Mouse (Mus musculus): ENCODE measurements around the gene Apoa4. TPM values are rescaled to one million over a fixed set of nuclear protein-coding genes. Genes with fewer than 3 reads are reported as not detected.
A peak's percentile ranks its signal among the peaks of the same experiment; 100 is the strongest.

The Apoa4 gene
- not detected in 2 replicates for polyA plus RNA-seq (2016; fragmentation: Nextera tagmentation; extraction: Ambion mirVana)

GRCm38 (mm10) chr9:46240526-46241153 is at the start of gene Apoa4:
TSS of gene Apoa4 (plus strand) at chr9:46240696.
- H3K27me3 ChIP-seq: no peaks in the 10 kb centered on the region
- H3K4me1 ChIP-seq: no peaks in the 10 kb centered on the region
- no peak within 1 kb of the TSS for H3K27ac ChIP-seq
- H3K4me2 ChIP-seq (replicated peaks): no peak within 1 kb of the TSS
- H3K9me3 ChIP-seq: no peaks in the 10 kb centered on the region
- no peak within 1 kb of the TSS for H3K9ac ChIP-seq
- no peak within 1 kb of the TSS for H3K4me3 ChIP-seq
- 63% methylated on average over 7 of the region's 7 CpGs for WGBS
- ATAC-seq (ENCODE audit: insufficient number of reproducible peaks, insufficient read depth, low FRiP score, low TSS enrichment): no peak
- H3K36me3 ChIP-seq: no peaks in the 10 kb centered on the region

DNA sequence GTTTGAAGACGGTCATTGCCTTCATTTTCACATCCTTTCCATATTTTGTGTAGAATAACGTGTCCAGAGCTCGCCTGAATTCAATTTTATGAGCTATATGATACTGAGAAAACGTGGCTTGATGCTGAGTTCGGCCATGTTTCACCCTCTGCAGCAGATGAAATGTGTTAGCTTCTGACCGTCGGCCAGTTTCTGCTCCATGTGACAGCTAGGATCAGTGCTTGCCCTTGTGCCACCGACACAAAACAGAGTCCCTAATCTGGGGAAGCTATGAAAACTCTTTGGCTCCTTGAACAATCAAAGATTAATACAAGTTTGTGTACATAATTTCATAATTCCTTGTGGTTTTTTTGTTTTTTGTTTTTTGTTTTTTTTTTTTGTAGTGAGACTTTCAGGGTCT is 49.3 kb upstream of the Apoa4 start:
- Histone ChIP-seq H3K27ac (0 out of 2 replicates have a peak overlapping the region, but pooled peaks have one; percentile 17), H3K4me2 (replicated peaks) (no peak overlapping the region), H3K36me3 (peaks cover 12% of the 10 kb centered on the region; the same call in 1 of the 2 replicates), H3K27me3 (no peaks in the 10 kb centered on the region), H3K4me3 (no peak overlapping the region), H3K9ac (0 out of 2 replicates have a peak overlapping the region, but pooled peaks have one; percentile 27), H3K4me1 (0 out of 2 replicates have a peak, but pooled peaks cover 7% of the 10 kb centered on the region), H3K9me3 (no peaks in the 10 kb centered on the region)
- no peak for ATAC-seq (ENCODE audit: insufficient number of reproducible peaks, insufficient read depth, low FRiP score, low TSS enrichment)
- WGBS: 49% methylated on average over 8 of the region's 8 CpGs

DNA sequence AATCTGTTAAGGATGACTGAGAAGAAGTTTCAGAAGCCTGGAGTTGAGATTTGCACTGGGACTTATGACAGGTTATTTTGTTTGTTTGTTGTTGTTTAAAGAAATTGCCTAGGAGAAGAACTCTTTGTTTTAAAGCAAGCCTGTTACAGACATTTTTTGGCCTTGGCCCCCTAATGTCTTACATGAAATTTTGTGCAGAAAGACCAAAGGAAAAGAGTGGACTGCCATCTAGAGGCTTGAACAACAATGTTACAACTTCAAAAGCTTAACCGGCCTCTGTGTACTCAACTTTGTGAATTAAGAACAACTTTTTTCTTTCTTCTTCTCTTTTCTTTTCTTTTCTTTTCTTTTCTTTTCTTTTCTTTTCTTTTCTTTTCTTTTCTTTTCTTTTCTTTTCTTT is 48.9 kb upstream of the Apoa4 start:
- H3K9me3 ChIP-seq: no peaks in the 10 kb centered on the region
- no peak for ATAC-seq (ENCODE audit: insufficient number of reproducible peaks, insufficient read depth, low FRiP score, low TSS enrichment)
- no peak overlapping the region for H3K4me2 ChIP-seq (replicated peaks)
- no peak overlapping the region for H3K9ac ChIP-seq
- H3K4me1 ChIP-seq: 0 out of 2 replicates have a peak, but pooled peaks cover 7% of the 10 kb centered on the region
- no peak overlapping the region for H3K27ac ChIP-seq
- 29% methylated on average over 1 of the region's 1 CpGs for WGBS
- H3K36me3 ChIP-seq: peaks cover 17% of the 10 kb centered on the region; the same call in 1 of the 2 replicates
- H3K4me3 ChIP-seq: no peak overlapping the region
- H3K27me3 ChIP-seq: no peaks in the 10 kb centered on the region

DNA sequence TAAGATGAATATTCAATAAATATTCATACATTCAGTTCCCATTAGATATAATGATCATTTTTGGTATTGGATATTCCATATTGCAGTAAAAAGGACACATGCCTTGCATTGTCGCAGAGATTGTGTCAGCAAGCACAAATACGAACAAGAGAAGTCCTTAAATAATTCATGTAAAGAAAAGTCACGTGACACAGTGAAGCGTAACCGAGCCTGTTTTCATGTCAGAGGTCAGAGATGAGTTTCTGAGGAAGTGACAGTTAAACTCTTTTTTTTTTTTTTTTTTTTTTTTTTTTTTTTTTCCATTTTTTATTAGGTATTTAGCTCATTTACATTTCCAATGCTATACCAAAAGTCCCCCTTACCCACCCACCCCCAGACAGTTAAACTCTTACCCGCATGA is 47.9 kb upstream of the Apoa4 start:
- peaks cover 25% of the 10 kb centered on the region; the same call in 1 of the 2 replicates for H3K36me3 ChIP-seq
- no peak overlapping the region for H3K4me2 ChIP-seq (replicated peaks)
- no peak overlapping the region for H3K27ac ChIP-seq
- no peak for ATAC-seq (ENCODE audit: insufficient number of reproducible peaks, insufficient read depth, low FRiP score, low TSS enrichment)
- no peaks in the 10 kb centered on the region for H3K27me3 ChIP-seq
- H3K4me3 ChIP-seq: no peak overlapping the region
- no peak overlapping the region for H3K9ac ChIP-seq
- WGBS: 82% methylated on average over 6 of the region's 6 CpGs
- 0 out of 2 replicates have a peak, but pooled peaks cover 7% of the 10 kb centered on the region for H3K4me1 ChIP-seq
- H3K9me3 ChIP-seq: no peaks in the 10 kb centered on the region

DNA sequence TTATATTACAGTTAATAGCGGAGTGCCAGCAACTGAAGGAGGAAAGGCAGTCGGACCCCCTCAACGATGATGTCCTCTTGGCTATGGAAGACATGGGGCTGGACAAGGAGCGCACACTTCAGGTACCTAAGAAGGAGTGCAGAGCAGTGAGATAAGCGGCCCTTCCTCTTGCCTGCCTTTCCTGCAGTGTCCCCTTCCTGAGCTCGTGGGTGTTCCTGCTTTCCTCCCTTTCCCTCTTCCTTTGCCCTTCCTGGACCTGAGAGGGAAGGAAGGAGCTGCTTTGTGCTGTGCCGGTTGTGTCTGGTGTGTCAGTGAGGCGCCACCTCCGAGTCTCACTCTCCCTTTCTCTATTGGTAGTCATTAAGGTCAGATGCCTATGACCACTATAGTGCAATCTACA is 45.7 kb upstream of the Apoa4 start:
- H3K4me1 ChIP-seq: 0 out of 2 replicates have a peak, but pooled peaks cover 7% of the 10 kb centered on the region
- H3K4me2 ChIP-seq (replicated peaks): no peak overlapping the region
- no peak overlapping the region for H3K4me3 ChIP-seq
- no peak overlapping the region for H3K27ac ChIP-seq
- H3K27me3 ChIP-seq: no peaks in the 10 kb centered on the region
- no peak for ATAC-seq (ENCODE audit: insufficient number of reproducible peaks, insufficient read depth, low FRiP score, low TSS enrichment)
- no peaks in the 10 kb centered on the region for H3K9me3 ChIP-seq
- WGBS: 80% methylated on average over 9 of the region's 9 CpGs
- H3K9ac ChIP-seq: no peak overlapping the region
- H3K36me3 ChIP-seq: peaks cover 44% of the 10 kb centered on the region

- H3K4me3 ChIP-seq: no peak overlapping the region
- H3K27ac ChIP-seq: no peak overlapping the region
- ATAC-seq (ENCODE audit: insufficient number of reproducible peaks, insufficient read depth, low FRiP score, low TSS enrichment): no peak
- no peak overlapping the region for H3K4me2 ChIP-seq (replicated peaks)
- H3K4me1 ChIP-seq: no peaks in the 10 kb centered on the region
- WGBS: 87% methylated on average over 12 of the region's 12 CpGs
- no peaks in the 10 kb centered on the region for H3K27me3 ChIP-seq
- H3K9ac ChIP-seq: no peak overlapping the region
- H3K9me3 ChIP-seq: no peaks in the 10 kb centered on the region
- H3K36me3 ChIP-seq: peaks cover 52% of the 10 kb centered on the region
These were observed 43.8 kb upstream of the Apoa4 start for GRCm38 (mm10) chr9:46196699-46197169.

DNA sequence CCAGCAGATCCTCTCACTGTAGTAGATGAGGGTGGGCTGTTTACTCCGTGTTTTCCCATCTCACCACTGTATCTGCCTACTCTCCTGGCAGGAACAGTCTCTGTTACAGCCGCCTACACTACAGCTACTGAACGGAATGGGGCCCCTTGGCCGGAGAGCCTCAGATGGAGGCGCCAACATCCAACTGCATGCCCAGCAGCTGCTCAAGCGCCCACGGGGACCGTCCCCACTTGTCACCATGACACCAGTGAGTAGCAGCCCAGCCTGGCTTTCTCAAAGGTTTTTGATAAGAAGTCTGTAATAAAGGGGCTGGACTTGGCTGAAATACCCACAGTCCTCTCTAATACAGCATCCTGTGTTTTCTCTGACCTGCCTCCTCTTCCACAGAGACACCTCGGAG is 42.0 kb upstream of the Apoa4 start:
- Histone ChIP-seq H3K9ac (no peak overlapping the region), H3K36me3 (peaks cover 57% of the 10 kb centered on the region), H3K4me3 (no peak overlapping the region), H3K4me2 (replicated peaks) (no peak overlapping the region), H3K4me1 (no peaks in the 10 kb centered on the region), H3K9me3 (no peaks in the 10 kb centered on the region), H3K27ac (no peak overlapping the region), H3K27me3 (no peaks in the 10 kb centered on the region)
- no peak for ATAC-seq (ENCODE audit: insufficient number of reproducible peaks, insufficient read depth, low FRiP score, low TSS enrichment)
- WGBS: 91% methylated on average over 9 of the region's 9 CpGs

- no peak overlapping the region for H3K27ac ChIP-seq
- no peak overlapping the region for H3K4me2 ChIP-seq (replicated peaks)
- no peaks in the 10 kb centered on the region for H3K9me3 ChIP-seq
- no peak for ATAC-seq (ENCODE audit: insufficient number of reproducible peaks, insufficient read depth, low FRiP score, low TSS enrichment)
- 91% methylated on average over 7 of the region's 7 CpGs for WGBS
- H3K27me3 ChIP-seq: no peaks in the 10 kb centered on the region
- H3K4me1 ChIP-seq: no peaks in the 10 kb centered on the region
- peaks cover 58% of the 10 kb centered on the region for H3K36me3 ChIP-seq
- H3K4me3 ChIP-seq: no peak overlapping the region
- no peak overlapping the region for H3K9ac ChIP-seq
These were observed 41.6 kb upstream of the Apoa4 start for GRCm38 (mm10) chr9:46198936-46199335.

DNA sequence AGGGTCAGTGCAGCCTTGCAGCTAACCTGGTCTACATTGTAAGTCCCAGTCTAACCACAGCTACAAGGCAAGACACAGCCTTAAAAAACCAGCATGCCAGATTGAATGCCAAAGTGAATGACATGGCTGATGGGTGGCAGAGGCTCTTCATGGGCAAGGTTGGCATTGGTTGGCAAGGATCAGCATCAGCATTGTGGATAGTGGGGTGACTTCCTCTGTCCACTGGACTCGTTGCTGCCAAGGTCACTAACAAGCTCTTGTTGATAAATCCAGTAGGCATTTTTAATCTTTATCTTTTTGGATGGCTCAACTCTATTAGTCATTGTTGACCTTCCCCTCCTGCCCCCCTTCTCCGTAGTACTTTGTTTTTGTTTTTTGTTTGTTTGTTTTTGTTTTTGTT is 40.9 kb upstream of the Apoa4 start:
- Histone ChIP-seq H3K4me1 (no peaks in the 10 kb centered on the region), H3K9ac (no peak overlapping the region), H3K9me3 (no peaks in the 10 kb centered on the region), H3K4me2 (replicated peaks) (no peak overlapping the region), H3K4me3 (no peak overlapping the region), H3K27me3 (no peaks in the 10 kb centered on the region), H3K36me3 (peaks cover 64% of the 10 kb centered on the region), H3K27ac (no peak overlapping the region)
- ATAC-seq (ENCODE audit: insufficient number of reproducible peaks, insufficient read depth, low FRiP score, low TSS enrichment): no peak
- 83% methylated on average over 2 of the region's 2 CpGs for WGBS

DNA sequence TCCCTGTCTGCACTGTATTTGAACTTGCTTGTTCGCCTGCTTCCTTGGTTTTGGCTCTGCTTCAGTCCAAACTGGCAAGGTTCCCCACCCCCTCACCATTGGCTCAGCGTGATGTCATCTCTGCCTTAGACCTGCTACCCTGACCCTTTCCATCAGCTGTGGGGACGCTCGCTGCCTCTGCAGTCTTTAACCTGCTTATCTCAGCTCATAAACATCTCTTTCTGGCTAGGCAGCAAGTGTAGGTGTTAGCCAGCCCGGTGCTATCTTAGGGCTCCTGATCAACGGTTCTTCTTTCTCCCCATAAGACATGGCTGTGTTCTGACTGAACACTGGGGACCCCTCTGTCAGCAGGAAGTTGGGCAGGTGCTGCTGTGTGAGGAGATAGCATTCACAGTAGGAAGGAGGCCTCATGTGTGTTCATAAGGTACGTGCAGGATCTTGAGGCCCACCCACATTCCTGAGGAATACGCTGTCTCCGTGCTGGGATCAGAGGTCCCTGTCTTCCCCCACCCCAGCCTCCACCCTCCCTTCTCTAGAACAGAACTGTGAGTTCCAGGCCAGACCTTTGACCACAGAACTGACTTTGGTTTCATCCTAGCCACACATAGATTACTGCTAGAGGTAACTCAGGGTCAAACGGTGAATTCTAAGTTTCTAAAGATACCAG is 33.5 kb upstream of the Apoa4 start:
- H3K27me3 ChIP-seq: no peaks in the 10 kb centered on the region
- H3K27ac ChIP-seq: 0 out of 2 replicates have a peak overlapping the region, but pooled peaks have one; percentile 18
- H3K4me1 ChIP-seq: peaks cover 21% of the 10 kb centered on the region
- H3K9ac ChIP-seq: no peak overlapping the region
- no peaks in the 10 kb centered on the region for H3K9me3 ChIP-seq
- H3K4me3 ChIP-seq: no peak overlapping the region
- H3K36me3 ChIP-seq: peaks cover 45% of the 10 kb centered on the region
- no peak for ATAC-seq (ENCODE audit: insufficient number of reproducible peaks, insufficient read depth, low FRiP score, low TSS enrichment)
- 67% methylated on average over 10 of the region's 10 CpGs for WGBS
- H3K4me2 ChIP-seq (replicated peaks): no peak overlapping the region

- Histone ChIP-seq H3K9me3 (no peaks in the 10 kb centered on the region), H3K27ac (peak overlapping the region; percentile 18; the same call in 1 of the 2 replicates), H3K4me2 (replicated peaks) (no peak overlapping the region), H3K27me3 (no peaks in the 10 kb centered on the region), H3K4me1 (peaks cover 21% of the 10 kb centered on the region), H3K4me3 (no peak overlapping the region), H3K36me3 (peaks cover 47% of the 10 kb centered on the region), H3K9ac (no peak overlapping the region)
- ATAC-seq (ENCODE audit: insufficient number of reproducible peaks, insufficient read depth, low FRiP score, low TSS enrichment): no peak
- WGBS: 61% methylated on average over 6 of the region's 6 CpGs
These were observed 33.0 kb upstream of the Apoa4 start for GRCm38 (mm10) chr9:46207501-46207869.

DNA sequence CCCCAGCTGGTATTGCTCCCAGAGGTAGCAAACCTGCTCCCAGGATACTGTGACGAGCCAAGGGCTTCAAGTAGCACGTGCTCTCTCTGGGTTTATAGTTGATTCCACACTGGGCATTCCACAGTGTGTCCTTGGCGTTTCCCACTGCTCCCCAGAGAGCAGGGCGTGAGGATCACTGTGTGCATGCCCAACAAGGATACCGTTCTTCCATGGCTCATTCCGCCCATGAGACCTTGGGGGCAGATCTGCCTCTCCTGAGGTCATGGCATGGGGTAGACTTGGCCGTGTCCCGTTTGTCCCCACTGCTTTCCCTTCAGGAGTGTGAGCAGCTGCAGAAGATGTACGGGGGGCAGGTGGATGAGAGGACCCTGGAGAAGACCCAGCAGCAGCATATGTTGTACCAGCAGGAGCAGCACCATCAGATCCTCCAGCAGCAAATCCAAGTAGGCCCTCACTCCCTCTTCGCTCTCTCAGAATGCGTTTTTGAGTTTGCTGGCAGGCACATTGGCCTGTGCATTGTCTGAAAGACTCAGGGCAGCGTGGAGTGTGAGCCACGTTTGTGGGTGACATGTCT is 32.0 kb upstream of the Apoa4 start:
- Histone ChIP-seq H3K27ac (peak overlapping the region; percentile 14; the same call in 1 of the 2 replicates), H3K36me3 (peaks cover 56% of the 10 kb centered on the region), H3K27me3 (no peaks in the 10 kb centered on the region), H3K4me3 (no peak overlapping the region), H3K9me3 (no peaks in the 10 kb centered on the region), H3K9ac (no peak overlapping the region), H3K4me2 (replicated peaks) (no peak overlapping the region), H3K4me1 (peaks cover 21% of the 10 kb centered on the region)
- 58% methylated on average over 13 of the region's 13 CpGs for WGBS
- ATAC-seq (ENCODE audit: insufficient number of reproducible peaks, insufficient read depth, low FRiP score, low TSS enrichment): no peak

Measured in embryonic facial prominence, embryonic 12.5 days (tissue).